ENCODE assay signal across 8 mouse cellular contexts in genomic region chr1:185362677-185363520, GRCm38 (mm10). TPM values are rescaled to one million over a fixed set of nuclear protein-coding genes. Genes with fewer than 3 reads are reported as not detected.
DNase-seq lines count a peak whose midpoint lies in the region; ATAC-seq and TF ChIP-seq lines count a peak whose summit lies in the region.

Gene Eprs (plus strand): TSS chr1:185363044.

- DNase-seq in CD8-positive naive resting alpha-beta T cell, adult 2 months (ENCODE audit: low read depth in 2 of 2, low spot score in 2 of 2) = peak; percentile 98
- peak; percentile 96 for DNase-seq in c-Kit-positive CD71-negative TER-119-negative erythroid progenitor cells, embryonic 14.5 days (ENCODE audit: low read depth)
- peak; percentile 100 for DNase-seq in forebrain, embryonic 10.5 days (ENCODE audit: extremely low spot score, low spot score)
- DNase-seq in kidney, postnatal 25 days = peak; percentile 99
- peak; percentile 97 for DNase-seq in liver, embryonic 14.5 days (ENCODE audit: low read depth in 3 of 3, low spot score in 3 of 3)
- DNase-seq in neural tube, embryonic 11.5 days (ENCODE audit: low spot score) = peak; percentile 99
- DNase-seq in stomach, postnatal 0 days (ENCODE audit: low spot score) = peak; percentile 100

- H3K9me3 ChIP-seq in forebrain, embryonic 10.5 days = no peaks in the 10 kb centered on the region
- no peaks in the 10 kb centered on the region for H3K9me3 ChIP-seq in heart, embryonic 15.5 days (replicated peaks)
- H3K9me3 ChIP-seq in liver, embryonic 14.5 days (ENCODE audit: control insufficient read depth, low read length) = no peaks in the 10 kb centered on the region
- no peaks in the 10 kb centered on the region for H3K9me3 ChIP-seq in neural tube, embryonic 11.5 days (ENCODE audit: control insufficient read depth, low read length)
- H3K9me3 ChIP-seq in stomach, postnatal 0 days (ENCODE audit: control insufficient read depth, low read length) = no peaks in the 10 kb centered on the region

- peaks cover 23% of the 10 kb centered on the region for H3K36me3 ChIP-seq in forebrain, embryonic 10.5 days (replicated peaks)
- peaks cover 9% of the 10 kb centered on the region; the same call in 1 of the 2 replicates for H3K36me3 ChIP-seq in heart, embryonic 15.5 days
- H3K36me3 ChIP-seq in liver, embryonic 14.5 days (replicated peaks; ENCODE audit: control insufficient read depth, insufficient read depth, low read depth) = peaks cover 2% of the 10 kb centered on the region; the same call in 1 of the 2 replicates
- no peaks in the 10 kb centered on the region for H3K36me3 ChIP-seq in neural tube, embryonic 11.5 days (ENCODE audit: control insufficient read depth, insufficient read depth, low read length)
- no peaks in the 10 kb centered on the region; the same call in 1 of the 2 replicates for H3K36me3 ChIP-seq in stomach, postnatal 0 days (ENCODE audit: control insufficient read depth, insufficient read depth, low read length)

- peak; percentile 96 for ATAC-seq in heart, embryonic 15.5 days (replicated peaks; ENCODE audit: insufficient number of reproducible peaks, insufficient read depth, low FRiP score, low read depth)
- ATAC-seq in liver, embryonic 14.5 days (ENCODE audit: insufficient read depth) = peak; percentile 97
- peak; percentile 98 for ATAC-seq in neural tube, embryonic 11.5 days (ENCODE audit: insufficient read depth, low FRiP score, low TSS enrichment)
- peak; percentile 97 for ATAC-seq in stomach, postnatal 0 days (ENCODE audit: low FRiP score, low TSS enrichment)

- TF ChIP-seq EP300 in liver, embryonic 14.5 days (IDR thresholded peaks at IDR 0.05; ENCODE audit: low read depth) = no peak
- no peak for TF ChIP-seq EP300 in stomach, postnatal 0 days (optimal IDR thresholded peaks at IDR 0.05)

- no peaks in the 10 kb centered on the region for H3K27me3 ChIP-seq in forebrain, embryonic 10.5 days (ENCODE audit: poor library complexity, severe bottlenecking)
- H3K27me3 ChIP-seq in heart, embryonic 15.5 days = no peaks in the 10 kb centered on the region
- no peaks in the 10 kb centered on the region for H3K27me3 ChIP-seq in liver, embryonic 14.5 days (ENCODE audit: control insufficient read depth, insufficient read depth, low read length)
- H3K27me3 ChIP-seq in neural tube, embryonic 11.5 days (ENCODE audit: control insufficient read depth, insufficient read depth, low read length) = no peaks in the 10 kb centered on the region
- H3K27me3 ChIP-seq in stomach, postnatal 0 days (ENCODE audit: control insufficient read depth, insufficient read depth, low read length) = no peaks in the 10 kb centered on the region

- peak within 1 kb of the TSS; percentile 74 for H3K4me2 ChIP-seq in heart, embryonic 15.5 days
- peak within 1 kb of the TSS; percentile 96 for H3K4me2 ChIP-seq in liver, embryonic 14.5 days (ENCODE audit: low read depth)
- peak within 1 kb of the TSS; percentile 56 for H3K4me2 ChIP-seq in neural tube, embryonic 11.5 days (ENCODE audit: low read depth)
- peak within 1 kb of the TSS; percentile 77 for H3K4me2 ChIP-seq in stomach, postnatal 0 days (replicated peaks; ENCODE audit: low read depth)

- WGBS in forebrain, embryonic 10.5 days = under 1% methylated on average over 92 of the region's 92 CpGs
- under 1% methylated on average over 92 of the region's 92 CpGs for WGBS in heart, embryonic 15.5 days
- under 1% methylated on average over 92 of the region's 92 CpGs for WGBS in liver, embryonic 14.5 days (ENCODE audit: insufficient replicate concordance)
- WGBS in neural tube, embryonic 11.5 days = under 1% methylated on average over 73 of the region's 92 CpGs
- 1% methylated on average over 74 of the region's 92 CpGs for WGBS in stomach, postnatal 0 days

- H3K9ac ChIP-seq in heart, embryonic 15.5 days = peak within 1 kb of the TSS; percentile 79
- peak within 1 kb of the TSS; percentile 97 for H3K9ac ChIP-seq in liver, embryonic 14.5 days (replicated peaks)
- H3K9ac ChIP-seq in neural tube, embryonic 11.5 days (ENCODE audit: low read length) = peak within 1 kb of the TSS; percentile 87
- peak within 1 kb of the TSS; percentile 95 for H3K9ac ChIP-seq in stomach, postnatal 0 days (ENCODE audit: low read length)

- H3K27ac ChIP-seq in forebrain, embryonic 10.5 days = peak within 1 kb of the TSS; percentile 95
- peak within 1 kb of the TSS; percentile 86 for H3K27ac ChIP-seq in heart, embryonic 15.5 days
- H3K27ac ChIP-seq in liver, embryonic 14.5 days = peak within 1 kb of the TSS; percentile 91
- peak within 1 kb of the TSS; percentile 82 for H3K27ac ChIP-seq in neural tube, embryonic 11.5 days (ENCODE audit: low read depth, low read length)
- H3K27ac ChIP-seq in stomach, postnatal 0 days (replicated peaks) = peak within 1 kb of the TSS; percentile 98

- 0 out of 2 replicates have a peak, but pooled peaks have one; percentile 3 for TF ChIP-seq CTCF in liver, embryonic 14.5 days (IDR thresholded peaks at IDR 0.05; ENCODE audit: low read depth)
- TF ChIP-seq CTCF in stomach, postnatal 0 days (IDR thresholded peaks at IDR 0.05; ENCODE audit: low read depth) = no peak

- H3K4me1 ChIP-seq in forebrain, embryonic 10.5 days = peaks cover 28% of the 10 kb centered on the region
- peaks cover 24% of the 10 kb centered on the region for H3K4me1 ChIP-seq in heart, embryonic 15.5 days (replicated peaks)
- H3K4me1 ChIP-seq in liver, embryonic 14.5 days (replicated peaks; ENCODE audit: control insufficient read depth in 2 of 2, insufficient read depth in 2 of 2, low read length in 1 of 2) = peaks cover 10 to 21% of the 10 kb centered on the region in 2 experiments
- peaks cover 17% of the 10 kb centered on the region for H3K4me1 ChIP-seq in neural tube, embryonic 11.5 days (ENCODE audit: control insufficient read depth, insufficient read depth, low read length)
- 0 out of 2 replicates have a peak, but pooled peaks cover 2% of the 10 kb centered on the region for H3K4me1 ChIP-seq in stomach, postnatal 0 days (replicated peaks; ENCODE audit: control insufficient read depth, insufficient read depth)

- peak within 1 kb of the TSS; percentile 99 for H3K4me3 ChIP-seq in forebrain, embryonic 10.5 days
- H3K4me3 ChIP-seq in heart, embryonic 15.5 days = peak within 1 kb of the TSS; percentile 64
- peak within 1 kb of the TSS; percentile 93 to 95 for H3K4me3 ChIP-seq in liver, embryonic 14.5 days (ENCODE audit: insufficient read depth in 1 of 2, low read depth in 2 of 2, low read length in 2 of 2)
- H3K4me3 ChIP-seq in neural tube, embryonic 11.5 days (ENCODE audit: low read depth, low read length) = peak within 1 kb of the TSS; percentile 97
- peak within 1 kb of the TSS; percentile 99 for H3K4me3 ChIP-seq in stomach, postnatal 0 days (ENCODE audit: low read depth, low read length)

RNA-seq across cellular contexts. Expression of gene Eprs, which starts in this region (rescaled TPM):
- polyA plus RNA-seq in forebrain, embryonic 10.5 days (2016; fragmentation: Nextera tagmentation; extraction: Ambion mirVana) = 165 and 166 TPM in 2 replicates
- polyA plus RNA-seq in heart, embryonic 15.5 days (2015; fragmentation: Nextera tagmentation; extraction: Ambion mirVana) = 96.4 and 99.7 TPM in 2 replicates
- polyA plus RNA-seq in liver, embryonic 14.5 days (2012; rRNA removed) = 12.2 and 22.9 TPM in 2 replicates
- polyA plus RNA-seq in liver, embryonic 14.5 days (2014; fragmentation: Nextera tagmentation; extraction: Ambion mirVana) = 79.1 and 83.7 TPM in 2 replicates
- 143 and 145 TPM in 2 replicates for polyA plus RNA-seq in neural tube, embryonic 11.5 days (2014; fragmentation: Nextera tagmentation; extraction: Ambion mirVana)
- polyA plus RNA-seq in stomach, postnatal 0 days (2015; fragmentation: Nextera tagmentation; extraction: Ambion mirVana) = 58.0 and 68.5 TPM in 2 replicates

Comparison
In these comparisons a context has a peak if more than half of its experiments do, and no peak if none do; other contexts are left out.
1. Peak in every context shown above with its lines: DNase-seq, ATAC-seq, H3K4me3 ChIP-seq and H3K27ac ChIP-seq.